Mouse (Mus musculus): ENCODE data around the gene Akt1. TPM values are rescaled to one million over a fixed set of nuclear protein-coding genes. Genes with fewer than 3 reads are reported as not detected.

The Akt1 gene
- polyA plus RNA-seq, 1 experiment: 105 TPM

- 46% methylated on average over 8 of the region's 8 CpGs for WGBS
- H3K4me1 ChIP-seq (ENCODE audit: control insufficient read depth, insufficient read depth, insufficient read length): peaks cover 6% of the 10 kb centered on the region; the same call in 1 of the 2 replicates
- H3K4me3 ChIP-seq (ENCODE audit: extremely low read depth, insufficient read depth, insufficient read length): no peak overlapping the region
- no peaks in the 10 kb centered on the region for H3K36me3 ChIP-seq (ENCODE audit: control insufficient read depth, insufficient read depth, low read length)
- no peak overlapping the region for H3K27ac ChIP-seq (ENCODE audit: insufficient read depth, low read length)
- TF ChIP-seq CTCF (IDR thresholded peaks at IDR 0.05; ENCODE audit: extremely low read depth, insufficient read depth, insufficient read length, insufficient replicate concordance): no peak
- TF ChIP-seq POLR2A (IDR thresholded peaks at IDR 0.05; ENCODE audit: low read depth, low read length): no peak
- DNase-seq (ENCODE audit: low read depth in 1 of 2, low spot score in 2 of 2): no peak
- H3K27me3 ChIP-seq (ENCODE audit: control insufficient read depth, insufficient read depth, low read length): no peaks in the 10 kb centered on the region
Measured at GRCm38 (mm10) chr12:112707573-112707869, 32.8 kb upstream of the Akt1 start.

- Histone ChIP-seq H3K4me1 (ENCODE audit: control insufficient read depth, insufficient read depth, insufficient read length) (peaks cover 10% of the 10 kb centered on the region; the same call in 1 of the 2 replicates), H3K27ac (ENCODE audit: insufficient read depth, low read length) (no peak overlapping the region), H3K36me3 (ENCODE audit: control insufficient read depth, insufficient read depth, low read length) (no peaks in the 10 kb centered on the region), H3K27me3 (ENCODE audit: control insufficient read depth, insufficient read depth, low read length) (no peaks in the 10 kb centered on the region), H3K4me3 (ENCODE audit: extremely low read depth, insufficient read depth, insufficient read length) (peak overlapping the region; percentile 2; the same call in 1 of the 2 replicates)
- no peak for TF ChIP-seq POLR2A (IDR thresholded peaks at IDR 0.05; ENCODE audit: low read depth, low read length)
- peak; percentile 99 for TF ChIP-seq CTCF (IDR thresholded peaks at IDR 0.05; ENCODE audit: extremely low read depth, insufficient read depth, insufficient read length, insufficient replicate concordance)
- 11% methylated on average over 32 of the region's 32 CpGs for WGBS
- DNase-seq (ENCODE audit: low read depth in 1 of 2, low spot score in 2 of 2): peak; percentile 47 to 85
Measured at GRCm38 (mm10) chr12:112706704-112707572, 32.3 kb upstream of the Akt1 start.

GRCm38 (mm10) chr12:112702374-112703320, 28.0 kb upstream of the Akt1 start:
- Histone ChIP-seq H3K36me3 (ENCODE audit: control insufficient read depth, insufficient read depth, low read length) (no peaks in the 10 kb centered on the region), H3K27ac (ENCODE audit: insufficient read depth, low read length) (no peak overlapping the region), H3K4me1 (ENCODE audit: control insufficient read depth, insufficient read depth, insufficient read length) (peaks cover 11% of the 10 kb centered on the region; the same call in 1 of the 2 replicates), H3K27me3 (ENCODE audit: control insufficient read depth, insufficient read depth, low read length) (no peaks in the 10 kb centered on the region), H3K4me3 (ENCODE audit: extremely low read depth, insufficient read depth, insufficient read length) (no peak overlapping the region)
- TF ChIP-seq CTCF (IDR thresholded peaks at IDR 0.05; ENCODE audit: extremely low read depth, insufficient read depth, insufficient read length, insufficient replicate concordance) (no peak), POLR2A (IDR thresholded peaks at IDR 0.05; ENCODE audit: low read depth, low read length) (no peak)
- WGBS: 27% methylated on average over 6 of the region's 6 CpGs
- peak in 1 of 2 experiments; percentile 44 for DNase-seq (ENCODE audit: low read depth in 1 of 2, low spot score in 2 of 2)

GRCm38 (mm10) chr12:112700522-112700921, 25.8 kb upstream of the Akt1 start:
- H3K27me3 ChIP-seq (ENCODE audit: control insufficient read depth, insufficient read depth, low read length): no peaks in the 10 kb centered on the region

GRCm38 (mm10) chr12:112696806-112697425, 22.2 kb upstream of the Akt1 start:
- H3K4me1 ChIP-seq (ENCODE audit: control insufficient read depth, insufficient read depth, insufficient read length): peaks cover 1% of the 10 kb centered on the region; the same call in 1 of the 2 replicates
- H3K27ac ChIP-seq (ENCODE audit: insufficient read depth, low read length): no peak overlapping the region
- no peaks in the 10 kb centered on the region for H3K36me3 ChIP-seq (ENCODE audit: control insufficient read depth, insufficient read depth, low read length)
- TF ChIP-seq POLR2A (IDR thresholded peaks at IDR 0.05; ENCODE audit: low read depth, low read length): no peak
- TF ChIP-seq CTCF (IDR thresholded peaks at IDR 0.05; ENCODE audit: extremely low read depth, insufficient read depth, insufficient read length, insufficient replicate concordance): no peak
- H3K27me3 ChIP-seq (ENCODE audit: control insufficient read depth, insufficient read depth, low read length): no peaks in the 10 kb centered on the region
- no peak overlapping the region for H3K4me3 ChIP-seq (ENCODE audit: extremely low read depth, insufficient read depth, insufficient read length)
- WGBS: 81% methylated on average over 3 of the region's 3 CpGs
- DNase-seq (ENCODE audit: low read depth in 1 of 2, low spot score in 2 of 2): no peak

More at GRCm38 (mm10) chr12:112700522-112700921, 25.8 kb upstream of the Akt1 start:
- Histone ChIP-seq H3K27ac (ENCODE audit: insufficient read depth, low read length) (no peak overlapping the region), H3K4me1 (ENCODE audit: control insufficient read depth, insufficient read depth, insufficient read length) (peaks cover 9% of the 10 kb centered on the region; the same call in 1 of the 2 replicates), H3K36me3 (ENCODE audit: control insufficient read depth, insufficient read depth, low read length) (no peaks in the 10 kb centered on the region), H3K4me3 (ENCODE audit: extremely low read depth, insufficient read depth, insufficient read length) (no peak overlapping the region)
- no peak for TF ChIP-seq POLR2A (IDR thresholded peaks at IDR 0.05; ENCODE audit: low read depth, low read length)
- TF ChIP-seq CTCF (IDR thresholded peaks at IDR 0.05; ENCODE audit: extremely low read depth, insufficient read depth, insufficient read length, insufficient replicate concordance): no peak
- WGBS: 54% methylated on average over 15 of the region's 15 CpGs
- DNase-seq (ENCODE audit: low read depth in 1 of 2, low spot score in 2 of 2): no peak

GRCm38 (mm10) chr12:112694127-112694475, 19.4 kb upstream of the Akt1 start:
- no peak for DNase-seq (ENCODE audit: low read depth in 1 of 2, low spot score in 2 of 2)
- no peak overlapping the region for H3K27ac ChIP-seq (ENCODE audit: insufficient read depth, low read length)
- peak overlapping the region; percentile 68; the same call in 1 of the 2 replicates for H3K4me3 ChIP-seq (ENCODE audit: extremely low read depth, insufficient read depth, insufficient read length)
- TF ChIP-seq CTCF (IDR thresholded peaks at IDR 0.05; ENCODE audit: extremely low read depth, insufficient read depth, insufficient read length, insufficient replicate concordance): no peak
- TF ChIP-seq POLR2A (IDR thresholded peaks at IDR 0.05; ENCODE audit: low read depth, low read length): no peak
- peaks cover under 1% of the 10 kb centered on the region; the same call in 1 of the 2 replicates for H3K4me1 ChIP-seq (ENCODE audit: control insufficient read depth, insufficient read depth, insufficient read length)
- no peaks in the 10 kb centered on the region for H3K36me3 ChIP-seq (ENCODE audit: control insufficient read depth, insufficient read depth, low read length)
- H3K27me3 ChIP-seq (ENCODE audit: control insufficient read depth, insufficient read depth, low read length): no peaks in the 10 kb centered on the region
- WGBS: 68% methylated on average over 10 of the region's 10 CpGs
